Comparison of ENCODE assay signal across 9 mouse cellular contexts in the genomic region with DNA sequence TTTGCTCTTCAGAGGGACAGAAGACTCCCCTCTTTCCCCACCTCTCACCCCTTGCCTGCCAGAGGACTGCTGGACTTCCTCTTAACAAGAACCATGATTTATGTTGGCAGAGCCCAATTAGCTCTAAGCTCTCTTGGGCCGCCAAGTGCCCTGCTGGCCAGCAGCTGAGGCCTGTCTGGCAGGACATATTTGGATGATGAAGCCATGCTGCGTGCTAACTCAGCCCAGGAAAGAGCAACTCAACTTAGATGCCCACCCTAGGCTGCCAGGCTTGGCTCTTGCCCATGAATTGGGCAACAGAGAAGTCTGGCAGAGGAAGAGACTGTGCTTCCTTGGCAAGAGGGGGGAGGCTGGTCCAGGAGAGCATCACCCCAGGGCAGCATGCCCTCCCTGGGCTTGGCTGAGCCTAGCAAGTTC. TPM values are rescaled to one million over a fixed set of nuclear protein-coding genes. Genes with fewer than 3 reads are reported as not detected.
DNase-seq lines count a peak whose midpoint lies in the region; ATAC-seq and TF ChIP-seq lines count a peak whose summit lies in the region.
"Had no signal": no experiment of that assay in that cellular context is flagged by ENCODE, and none has a peak within 500 bp of the region (broad histone marks: within the 10 kb centered on the region; RNA-seq: fewer than 3 reads in every experiment).

No protein-coding gene starts in this region.

- 61% methylated on average over 2 of the region's 2 CpGs for WGBS in midbrain, postnatal 0 days
- WGBS in midbrain, embryonic 10.5 days: 87% methylated on average over 2 of the region's 2 CpGs
- 90% methylated on average over 2 of the region's 2 CpGs for WGBS in forebrain, embryonic 14.5 days

- no peaks in the 10 kb centered on the region for H3K27me3 ChIP-seq in midbrain, postnatal 0 days (ENCODE audit: insufficient read depth, low read length)
- H3K27me3 ChIP-seq in midbrain, embryonic 10.5 days (ENCODE audit: low read depth, poor library complexity, severe bottlenecking): no peaks in the 10 kb centered on the region
- no peaks in the 10 kb centered on the region for H3K27me3 ChIP-seq in forebrain, embryonic 14.5 days (replicated peaks; ENCODE audit: control insufficient read depth, insufficient read depth, low read length)

- H3K4me1 ChIP-seq in midbrain, postnatal 0 days (ENCODE audit: insufficient read depth, low read length): no peaks in the 10 kb centered on the region
- no peaks in the 10 kb centered on the region for H3K4me1 ChIP-seq in midbrain, embryonic 10.5 days
- 0 out of 2 replicates have a peak, but pooled peaks cover 3% of the 10 kb centered on the region for H3K4me1 ChIP-seq in forebrain, embryonic 14.5 days (ENCODE audit: control insufficient read depth, insufficient read depth, low read length)

- H3K27ac ChIP-seq in midbrain, postnatal 0 days (ENCODE audit: low read depth, low read length): no peak overlapping the region
- no peak overlapping the region for H3K27ac ChIP-seq in midbrain, embryonic 10.5 days (replicated peaks)
- no peak overlapping the region for H3K27ac ChIP-seq in forebrain, embryonic 14.5 days (ENCODE audit: low read depth, low read length)

- H3K9me3 ChIP-seq in midbrain, postnatal 0 days (ENCODE audit: low read length): no peaks in the 10 kb centered on the region
- no peaks in the 10 kb centered on the region for H3K9me3 ChIP-seq in midbrain, embryonic 10.5 days (replicated peaks)
- H3K9me3 ChIP-seq in forebrain, embryonic 14.5 days (replicated peaks; ENCODE audit: control insufficient read depth, low read length): no peaks in the 10 kb centered on the region

- DNase-seq in adrenal gland, adult (ENCODE audit: inconsistent age in 2 of 2, low spot score in 1 of 2): peak; percentile 21 to 71
- DNase-seq in adrenal gland, postnatal 4 days (ENCODE audit: low spot score in 2 of 2): no peak
- peak; percentile 94 for DNase-seq in midbrain, postnatal 0 days (ENCODE audit: low spot score)
- no peak for DNase-seq in midbrain, embryonic 10.5 days (ENCODE audit: low spot score)
- peak; percentile 42 for DNase-seq in forebrain, embryonic 14.5 days (ENCODE audit: low spot score)
- DNase-seq in layer of hippocampus, postnatal 14 days (ENCODE audit: low spot score in 2 of 2): peak; percentile 51 to 87
- DNase-seq in frontal cortex, postnatal 14 days (ENCODE audit: low spot score in 2 of 2): no peak

- H3K4me2 ChIP-seq in midbrain, postnatal 0 days (ENCODE audit: low read depth, low read length, poor library complexity, severe bottlenecking): no peak overlapping the region
- no peak overlapping the region for H3K4me2 ChIP-seq in forebrain, embryonic 14.5 days (ENCODE audit: low read length)

- no peak for TF ChIP-seq CTCF in midbrain, postnatal 0 days (IDR thresholded peaks at IDR 0.05)

- H3K9ac ChIP-seq in midbrain, postnatal 0 days (replicated peaks; ENCODE audit: low read length, poor library complexity, severe bottlenecking): no peak overlapping the region
- H3K9ac ChIP-seq in forebrain, embryonic 14.5 days (ENCODE audit: low read length): no peak overlapping the region

- H3K36me3 ChIP-seq in midbrain, postnatal 0 days (ENCODE audit: insufficient read depth, low read length): no peaks in the 10 kb centered on the region
- no peaks in the 10 kb centered on the region for H3K36me3 ChIP-seq in midbrain, embryonic 10.5 days
- no peaks in the 10 kb centered on the region for H3K36me3 ChIP-seq in forebrain, embryonic 14.5 days (ENCODE audit: control insufficient read depth, insufficient read depth, low read length)

- peak; percentile 70 for ATAC-seq in midbrain, postnatal 0 days (ENCODE audit: low FRiP score)
- ATAC-seq in forebrain, embryonic 14.5 days: peak; percentile 30; the same call in 1 of the 2 replicates
- ATAC-seq in megakaryocyte-erythroid progenitor cell, adult 5-6 weeks (replicated peaks; ENCODE audit: low FRiP score, low TSS enrichment, poor library complexity, severe bottlenecking): no peak

- no peak overlapping the region for H3K4me3 ChIP-seq in midbrain, postnatal 0 days (ENCODE audit: low read depth, low read length)
- no peak overlapping the region for H3K4me3 ChIP-seq in midbrain, embryonic 10.5 days
- no peak overlapping the region for H3K4me3 ChIP-seq in forebrain, embryonic 14.5 days (ENCODE audit: low read depth, low read length)

RNA-seq across cellular contexts. Expression of a gene that starts 20.1 kb away (rescaled TPM):
- 1 to 10 TPM; 1.9 to 7.2 TPM for total RNA-seq in adrenal gland, postnatal 4 days (2021)
- 1.8 and 2.0 TPM in 2 replicates for total RNA-seq in midbrain, postnatal 0 days (2014; rRNA removed)
- polyA plus RNA-seq in midbrain, postnatal 0 days (2015; fragmentation: Nextera tagmentation; extraction: Ambion mirVana): 0.48 and 0.54 TPM in 2 replicates
- 1.8 TPM in 2 replicates for polyA plus RNA-seq in midbrain, embryonic 10.5 days (2016; fragmentation: Nextera tagmentation; extraction: Ambion mirVana)
- 0.37 and 0.41 TPM in 2 replicates for polyA plus RNA-seq in forebrain, embryonic 14.5 days (2014; fragmentation: Nextera tagmentation; extraction: Ambion mirVana)
- total RNA-seq in layer of hippocampus, postnatal 14 days (2021): 1 to 10 TPM; 1.1 TPM
- total RNA-seq in megakaryocyte-erythroid progenitor cell, adult 5-6 weeks (2014; fragmentation: Nextera tagmentation): not detected in 2 replicates
- total RNA-seq in megakaryocyte-erythroid progenitor cell, adult 5-6 weeks (2017): not detected in 2 replicates
- total RNA-seq: neutrophil, adult 5-6 weeks had no signal

Comparison
In these comparisons a context has a peak if more than half of its experiments do, and no peak if none do; other contexts are left out.
1. DNase-seq: peak in adrenal gland, adult (2 of 2), midbrain, postnatal 0 days (single experiment), forebrain, embryonic 14.5 days (single experiment) and layer of hippocampus, postnatal 14 days (2 of 2); none in adrenal gland, postnatal 4 days (0 of 2), midbrain, embryonic 10.5 days (single experiment) and frontal cortex, postnatal 14 days (0 of 2).